Mouse (Mus musculus): ENCODE results near the gene Lrrc29.
A peak's percentile ranks its signal among the peaks of the same experiment; 100 is the strongest.

The Lrrc29 gene

GRCm38 (mm10) chr8:105326141-105326672, at the start of gene Lrrc29, which contains the start of gene Tmem208:
Gene Lrrc29, minus strand, starts transcription at chr8:105326278.
Gene Tmem208, plus strand, starts transcription at chr8:105326354.
- DNase-seq: peak; percentile 98 to 99

GRCm38 (mm10) chr8:105374513-105374966, 48.5 kb upstream of the Lrrc29 start:
- DNase-seq: no peak

GRCm38 (mm10) chr8:105373032-105373431, 47.0 kb upstream of the Lrrc29 start, which contains the start of gene Plekhg4:
Gene Plekhg4, plus strand, starts transcription at chr8:105373274.
- DNase-seq: no peak

GRCm38 (mm10) chr8:105372473-105372872, 46.4 kb upstream of the Lrrc29 start:
- DNase-seq: no peak

- DNase-seq: peak in 1 of 2 experiments; percentile 49
These were observed 41.0 kb upstream of the Lrrc29 start for GRCm38 (mm10) chr8:105367107-105367506.

GRCm38 (mm10) chr8:105361751-105362702, 35.9 kb upstream of the Lrrc29 start:
- DNase-seq: peak; percentile 75 to 84

GRCm38 (mm10) chr8:105359646-105360045, 33.6 kb upstream of the Lrrc29 start:
- no peak for DNase-seq

- no peak for DNase-seq
These were observed 33.1 kb upstream of the Lrrc29 start for GRCm38 (mm10) chr8:105359208-105359607.

GRCm38 (mm10) chr8:105356681-105357080, 30.6 kb upstream of the Lrrc29 start:
- DNase-seq: no peak

GRCm38 (mm10) chr8:105355179-105356024, 29.3 kb upstream of the Lrrc29 start:
- DNase-seq: peak; percentile 72 to 78

GRCm38 (mm10) chr8:105354549-105354948, 28.5 kb upstream of the Lrrc29 start:
- DNase-seq: no peak

GRCm38 (mm10) chr8:105353583-105354135, 27.6 kb upstream of the Lrrc29 start:
- no peak for DNase-seq

GRCm38 (mm10) chr8:105350186-105350585, 24.1 kb upstream of the Lrrc29 start:
- DNase-seq: no peak

- no peak for DNase-seq
These were observed 23.2 kb upstream of the Lrrc29 start for GRCm38 (mm10) chr8:105349096-105349771.

GRCm38 (mm10) chr8:105348450-105349095, 22.5 kb upstream of the Lrrc29 start, which contains the start of gene Slc9a5:
Gene Slc9a5, plus strand, starts transcription at chr8:105348843.
- peak; percentile 47 to 58 for DNase-seq

- DNase-seq: peak; percentile 99
These were observed 21.5 kb upstream of the Lrrc29 start, which contains the start of gene Fhod1 for GRCm38 (mm10) chr8:105347428-105348221. Gene Fhod1, minus strand, starts transcription at chr8:105347953.

- peak; percentile 78 to 88 for DNase-seq
These were observed 20.7 kb upstream of the Lrrc29 start for GRCm38 (mm10) chr8:105346611-105347427.

GRCm38 (mm10) chr8:105345061-105345975, 19.2 kb upstream of the Lrrc29 start:
- DNase-seq: peak; percentile 55 to 68

Measured in kidney, postnatal 25 days (tissue).